In the genomic region with DNA sequence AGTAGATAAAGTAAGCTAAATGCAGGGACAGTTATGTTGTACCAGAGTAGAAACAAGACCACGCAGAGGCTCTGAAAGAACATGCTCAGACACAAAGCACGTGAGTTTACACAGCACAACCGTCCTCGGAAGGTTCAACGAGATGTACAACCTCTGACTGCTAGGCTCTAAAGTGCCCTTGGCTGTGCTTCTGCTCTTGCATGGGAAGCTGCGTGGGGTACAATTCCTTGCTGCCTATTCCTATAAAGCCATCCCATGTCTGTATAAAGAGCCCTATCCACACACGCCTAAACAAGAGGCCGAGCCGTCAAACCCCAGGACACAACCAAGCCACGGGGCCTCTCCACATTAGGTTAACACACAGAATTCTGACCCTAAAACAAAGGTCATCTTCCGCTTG, we compare ENCODE assay signal across 11 mouse cellular contexts. TPM values are rescaled to one million over a fixed set of nuclear protein-coding genes. Genes with fewer than 3 reads are reported as not detected.
DNase-seq lines count a peak whose midpoint lies in the region; ATAC-seq and TF ChIP-seq lines count a peak whose summit lies in the region.
"Had no signal": no experiment of that assay in that cellular context is flagged by ENCODE, and none has a peak within 500 bp of the region (broad histone marks: within the 10 kb centered on the region; RNA-seq: fewer than 3 reads in every experiment).

No protein-coding gene starts in this region.

- peak overlapping the region; percentile 42 for H3K4me3 ChIP-seq in heart, embryonic 16.5 days (ENCODE audit: low read length)
- H3K4me3 ChIP-seq in heart, adult 2 months, result no peak overlapping the region
- H3K4me3 ChIP-seq in embryonic facial prominence, embryonic 10.5 days, result peak overlapping the region; percentile 94
- H3K4me3 ChIP-seq in forebrain, embryonic 14.5 days (ENCODE audit: low read depth, low read length), result peak overlapping the region; percentile 91
- H3K4me3 ChIP-seq in midbrain, embryonic 12.5 days, result peak overlapping the region; percentile 92
- H3K4me3 ChIP-seq: liver, embryonic 15.5 days had no signal

- H3K9me3 ChIP-seq in heart, embryonic 16.5 days (replicated peaks; ENCODE audit: control insufficient read depth, low read length), result no peaks in the 10 kb centered on the region
- no peaks in the 10 kb centered on the region for H3K9me3 ChIP-seq in embryonic facial prominence, embryonic 10.5 days
- H3K9me3 ChIP-seq in forebrain, embryonic 14.5 days (replicated peaks; ENCODE audit: control insufficient read depth, low read length), result no peaks in the 10 kb centered on the region
- H3K9me3 ChIP-seq in midbrain, embryonic 12.5 days, result no peaks in the 10 kb centered on the region
- H3K9me3 ChIP-seq: liver, embryonic 15.5 days had no signal

- ATAC-seq in heart, embryonic 16.5 days (replicated peaks; ENCODE audit: extremely low read depth, insufficient read depth, low FRiP score), result no peak
- no peak for ATAC-seq in forebrain, embryonic 14.5 days
- no peak for ATAC-seq in midbrain, embryonic 12.5 days (ENCODE audit: low FRiP score, low read depth)

- intact Hi-C loops in heart, adult 2 months (cut with DNase I), result no loop called here

- WGBS in heart, embryonic 16.5 days, result 46% methylated on average over 11 of the region's 11 CpGs
- WGBS in heart, adult 2 months, result 76% methylated on average over 11 of the region's 11 CpGs
- WGBS in embryonic facial prominence, embryonic 10.5 days, result 54% methylated on average over 11 of the region's 11 CpGs
- 45% methylated on average over 11 of the region's 11 CpGs for WGBS in forebrain, embryonic 14.5 days
- 28% methylated on average over 11 of the region's 11 CpGs for WGBS in midbrain, embryonic 12.5 days

- H3K27ac ChIP-seq in heart, embryonic 16.5 days (ENCODE audit: low read length), result 0 out of 2 replicates have a peak overlapping the region, but pooled peaks have one; percentile 10
- H3K27ac ChIP-seq in heart, adult 2 months, result no peak overlapping the region
- no peak overlapping the region for H3K27ac ChIP-seq in embryonic facial prominence, embryonic 10.5 days (replicated peaks)
- H3K27ac ChIP-seq in forebrain, embryonic 14.5 days (ENCODE audit: low read depth, low read length), result 0 out of 2 replicates have a peak overlapping the region, but pooled peaks have one; percentile 2
- H3K27ac ChIP-seq in midbrain, embryonic 12.5 days (replicated peaks), result peak overlapping the region; percentile 46; the same call in 1 of the 2 replicates
- H3K27ac ChIP-seq: liver, embryonic 15.5 days had no signal

- DNase-seq in heart, adult 2 months, result no peak
- no peak for DNase-seq in embryonic facial prominence, embryonic 10.5 days (ENCODE audit: low spot score)
- peak; percentile 19 for DNase-seq in forebrain, embryonic 14.5 days (ENCODE audit: low spot score)
- no peak for DNase-seq in ovary, adult 18-20 months (ENCODE audit: low spot score)
- no peak for DNase-seq in frontal cortex, postnatal 25 days (ENCODE audit: low spot score in 2 of 2)
- DNase-seq in T-cell, adult 2 months (ENCODE audit: low spot score), result no peak

- no peaks in the 10 kb centered on the region for H3K36me3 ChIP-seq in heart, embryonic 16.5 days (ENCODE audit: control insufficient read depth, insufficient read depth)
- H3K36me3 ChIP-seq in heart, adult 2 months (ENCODE audit: control insufficient read depth, insufficient read depth, low read length), result no peaks in the 10 kb centered on the region
- H3K36me3 ChIP-seq in embryonic facial prominence, embryonic 10.5 days (replicated peaks), result no peaks in the 10 kb centered on the region
- no peaks in the 10 kb centered on the region for H3K36me3 ChIP-seq in forebrain, embryonic 14.5 days (ENCODE audit: control insufficient read depth, insufficient read depth, low read length)
- H3K36me3 ChIP-seq in midbrain, embryonic 12.5 days, result no peaks in the 10 kb centered on the region
- H3K36me3 ChIP-seq: liver, embryonic 15.5 days had no signal

- TF ChIP-seq POLR2A in heart, adult 2 months (IDR thresholded peaks at IDR 0.05; ENCODE audit: insufficient read depth, low read depth, low read length), result no peak

- TF ChIP-seq CTCF in heart, adult 2 months (IDR thresholded peaks at IDR 0.05), result no peak

- no peak overlapping the region for H3K9ac ChIP-seq in heart, embryonic 16.5 days (ENCODE audit: low read length)
- no peak overlapping the region for H3K9ac ChIP-seq in heart, adult 2 months (ENCODE audit: low read depth, low read length)
- peak overlapping the region; percentile 97 for H3K9ac ChIP-seq in forebrain, embryonic 14.5 days (ENCODE audit: low read length)
- peak overlapping the region; percentile 45 for H3K9ac ChIP-seq in midbrain, embryonic 12.5 days (replicated peaks)
- H3K9ac ChIP-seq: liver, embryonic 15.5 days had no signal

- H3K4me1 ChIP-seq in heart, embryonic 16.5 days (ENCODE audit: control insufficient read depth, insufficient read depth, low read length), result peaks cover 26% of the 10 kb centered on the region
- no peaks in the 10 kb centered on the region for H3K4me1 ChIP-seq in heart, adult 2 months (ENCODE audit: control insufficient read depth, insufficient read depth, low read length)
- peaks cover 37% of the 10 kb centered on the region for H3K4me1 ChIP-seq in embryonic facial prominence, embryonic 10.5 days
- peaks cover 15% of the 10 kb centered on the region for H3K4me1 ChIP-seq in forebrain, embryonic 14.5 days (ENCODE audit: control insufficient read depth, insufficient read depth, low read length)
- peaks cover 40% of the 10 kb centered on the region for H3K4me1 ChIP-seq in midbrain, embryonic 12.5 days
- H3K4me1 ChIP-seq: liver, embryonic 15.5 days had no signal

- TF ChIP-seq EP300 in heart, adult 2 months (IDR thresholded peaks at IDR 0.05; ENCODE audit: insufficient read depth, low read depth, low read length), result no peak

- no peaks in the 10 kb centered on the region for H3K79me2 ChIP-seq in heart, adult 2 months (replicated peaks; ENCODE audit: control insufficient read depth, insufficient read depth, low read length)

- H3K27me3 ChIP-seq in heart, embryonic 16.5 days (ENCODE audit: control insufficient read depth, insufficient read depth, low read length), result no peaks in the 10 kb centered on the region
- H3K27me3 ChIP-seq in heart, adult 2 months (ENCODE audit: control insufficient read depth, insufficient read depth, low read length), result peaks cover 5% of the 10 kb centered on the region
- H3K27me3 ChIP-seq in embryonic facial prominence, embryonic 10.5 days (replicated peaks; ENCODE audit: low read depth, poor library complexity, severe bottlenecking), result peaks cover 6% of the 10 kb centered on the region
- no peaks in the 10 kb centered on the region for H3K27me3 ChIP-seq in forebrain, embryonic 14.5 days (replicated peaks; ENCODE audit: control insufficient read depth, insufficient read depth, low read length)
- peaks cover 5% of the 10 kb centered on the region; the same call in 1 of the 2 replicates for H3K27me3 ChIP-seq in midbrain, embryonic 12.5 days
- H3K27me3 ChIP-seq: CH12.LX had no signal

- peak overlapping the region; percentile 85 for H3K4me2 ChIP-seq in heart, embryonic 16.5 days (ENCODE audit: low read depth, low read length)
- peak overlapping the region; percentile 74 for H3K4me2 ChIP-seq in forebrain, embryonic 14.5 days (ENCODE audit: low read length)
- peak overlapping the region; percentile 79 for H3K4me2 ChIP-seq in midbrain, embryonic 12.5 days (replicated peaks)
- H3K4me2 ChIP-seq: liver, embryonic 15.5 days had no signal

RNA-seq across cellular contexts. Expression of a gene that starts 1.9 kb away (rescaled TPM):
- 1.6 TPM in 2 replicates for polyA plus RNA-seq in heart, embryonic 16.5 days (2015; fragmentation: Nextera tagmentation; extraction: Ambion mirVana)
- 1 to 10 TPM; 6.7 to 7.8 TPM for total RNA-seq in heart, adult 2 months (2021)
- 3.3 and 4.9 TPM in 2 replicates for polyA plus RNA-seq in heart, adult 2 months (2012; rRNA removed)
- 3.0 and 3.1 TPM in 2 replicates for polyA plus RNA-seq in embryonic facial prominence, embryonic 10.5 days (2016; fragmentation: Nextera tagmentation; extraction: Ambion mirVana)
- polyA plus RNA-seq in forebrain, embryonic 14.5 days (2014; fragmentation: Nextera tagmentation; extraction: Ambion mirVana), result 12.1 and 12.9 TPM in 2 replicates
- polyA plus RNA-seq in midbrain, embryonic 12.5 days (2016; fragmentation: Nextera tagmentation; extraction: Ambion mirVana), result 7.4 and 7.9 TPM in 2 replicates
- total RNA-seq: CH12.LX; hematopoietic stem cell, adult 5-6 weeks had no signal

Comparison
In these comparisons a context has a peak if more than half of its experiments do, and no peak if none do; other contexts are left out.
1. H3K27ac ChIP-seq: peak in heart, embryonic 16.5 days (single experiment), forebrain, embryonic 14.5 days (single experiment) and midbrain, embryonic 12.5 days (single experiment); none in heart, adult 2 months (single experiment) and embryonic facial prominence, embryonic 10.5 days (single experiment).
2. H3K9ac ChIP-seq: peak in forebrain, embryonic 14.5 days (single experiment) and midbrain, embryonic 12.5 days (single experiment); none in heart, embryonic 16.5 days (single experiment) and heart, adult 2 months (single experiment).
3. Peak in every context shown above with its lines, with median percentiles within 50 percentile points of each other: H3K4me2 ChIP-seq.